Mouse (Mus musculus): ENCODE measurements around the gene Cog4. TPM values are rescaled to one million over a fixed set of nuclear protein-coding genes. Genes with fewer than 3 reads are reported as not detected.
"Not testable (repeated sequence)": the region's sequence is repeated elsewhere in the genome, so short reads cannot be mapped to it uniquely, and the experiment has no call there.

Cog4 gene
- total RNA-seq, 1 experiment from 2014 or later, result 74.1 TPM

DNA sequence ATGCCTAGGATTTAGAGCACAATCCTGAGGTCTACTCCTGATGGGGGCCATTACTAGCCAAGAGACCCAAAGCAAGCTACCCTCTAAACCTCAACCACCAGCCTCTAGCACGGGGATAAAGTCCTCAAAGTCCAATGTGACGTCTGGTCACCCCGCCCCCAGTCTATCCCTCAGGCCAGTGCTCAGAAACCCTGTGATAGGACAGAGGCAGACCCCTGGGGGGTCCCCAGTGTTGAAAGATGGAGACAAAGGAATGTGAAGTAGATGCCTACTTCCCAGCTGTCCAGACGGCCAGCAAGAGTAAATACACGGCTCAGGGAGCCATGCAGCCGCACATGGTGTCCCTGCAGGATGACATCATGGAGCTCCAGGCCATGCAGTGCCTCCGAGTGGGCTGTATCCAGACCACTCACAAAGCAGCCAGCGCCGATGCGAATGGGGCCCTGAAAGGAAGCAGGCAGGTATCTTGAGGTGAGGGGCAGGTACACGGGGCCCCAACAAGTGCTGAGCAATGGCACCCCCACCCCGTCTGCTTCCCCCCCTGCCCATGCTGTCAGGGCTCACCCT lies 43.6 kb downstream of the Cog4 start:
- DNase-seq, result no peak

DNA sequence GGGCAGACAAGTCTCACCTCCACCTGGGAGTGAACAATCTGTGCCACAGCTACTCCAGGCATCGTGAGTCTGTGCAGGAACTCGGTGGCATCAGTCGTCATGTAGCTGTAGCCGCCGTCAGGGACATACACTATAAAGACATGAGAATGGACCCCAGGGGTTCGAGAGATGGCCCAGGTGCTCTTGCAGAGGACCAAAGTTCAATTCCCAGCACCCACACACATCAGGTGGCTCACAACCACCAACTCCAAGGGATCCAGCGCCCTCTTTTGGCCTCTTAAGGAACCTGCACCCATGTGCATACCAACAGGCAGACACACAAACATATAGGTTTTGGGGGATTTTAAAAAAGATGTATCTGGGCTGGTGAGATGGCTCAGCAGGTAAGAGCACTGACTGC lies 45.6 kb downstream of the Cog4 start:
- no peak for DNase-seq

DNA sequence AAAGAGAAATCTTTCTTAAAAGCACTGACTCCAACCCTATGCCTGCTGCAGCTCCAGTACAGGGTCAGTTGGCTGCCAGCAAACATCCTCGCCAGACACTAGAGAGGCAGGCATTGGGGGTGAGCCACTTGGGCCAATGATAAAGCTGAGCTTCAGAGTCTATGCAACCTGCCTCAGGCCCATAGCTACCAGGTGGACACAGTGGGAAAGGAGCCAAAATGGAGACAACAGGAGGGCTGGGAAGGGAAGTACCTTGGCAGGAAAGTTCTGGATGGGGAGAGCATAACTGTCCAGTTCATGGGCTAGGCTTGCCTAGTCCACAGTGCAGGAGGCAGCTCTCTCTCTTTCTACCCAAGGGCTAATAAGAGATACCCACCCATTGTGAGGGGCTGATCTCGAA lies 46.5 kb downstream of the Cog4 start:
- DNase-seq, result no peak

DNA sequence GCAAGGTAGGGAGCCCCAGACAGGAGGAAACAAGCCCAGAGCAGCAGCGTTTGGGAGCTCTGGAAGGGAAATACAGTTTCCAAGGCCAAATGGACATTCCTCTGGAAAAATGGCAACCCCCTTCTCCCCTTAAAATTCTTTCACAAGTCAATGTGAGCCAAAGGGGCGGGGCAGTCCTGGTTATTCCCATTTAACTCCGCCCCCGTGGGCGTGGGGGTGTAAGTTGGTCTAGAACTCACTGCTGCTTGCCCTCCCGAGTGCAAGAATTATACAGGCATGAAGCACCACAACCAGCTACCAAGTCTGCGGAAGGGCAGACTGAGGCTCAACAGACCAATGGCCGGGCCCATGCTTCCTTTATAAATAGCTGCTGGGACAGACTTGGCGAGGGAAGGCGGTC lies 48.5 kb downstream of the Cog4 start:
- no peak for DNase-seq

DNA sequence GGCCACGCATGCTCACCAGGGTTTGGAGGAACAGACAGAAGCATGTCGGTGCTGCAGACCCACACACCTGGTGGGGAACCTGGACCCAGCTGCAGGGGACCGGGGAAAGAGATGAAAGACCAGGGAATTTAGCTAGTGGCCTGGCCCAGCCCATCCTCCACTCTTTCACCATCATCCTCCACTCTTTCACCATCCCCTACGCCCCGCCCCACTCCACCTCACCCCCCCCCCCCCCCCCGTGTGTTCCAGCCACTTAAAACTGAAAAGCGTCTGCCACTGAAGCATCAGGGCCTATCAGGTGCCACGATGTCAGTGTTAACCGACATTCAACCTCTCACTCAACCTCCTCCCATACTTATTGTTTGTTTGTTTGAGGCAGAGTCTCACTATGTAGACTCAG lies 48.9 kb downstream of the Cog4 start:
- DNase-seq, result no peak

DNA sequence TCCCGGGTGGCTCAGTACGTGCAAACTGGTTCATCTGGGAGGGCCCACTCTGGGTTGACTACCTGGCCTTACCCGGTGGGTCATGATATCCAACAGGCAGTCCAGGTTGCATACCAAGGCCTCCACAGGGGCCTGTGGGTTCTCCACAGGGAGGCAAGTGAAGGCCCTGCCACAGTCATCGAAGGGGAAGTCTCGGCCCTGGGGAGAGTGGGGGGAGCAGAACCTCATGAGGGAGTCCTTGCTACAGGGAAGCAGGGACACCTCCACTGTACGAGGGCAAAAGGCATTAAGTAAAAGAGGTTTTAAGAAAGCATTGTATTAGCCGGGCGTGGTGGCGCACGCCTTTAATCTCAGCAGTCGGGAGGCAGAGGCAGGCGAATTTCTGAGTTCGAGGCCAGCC lies 49.4 kb downstream of the Cog4 start:
- no peak for DNase-seq

DNA sequence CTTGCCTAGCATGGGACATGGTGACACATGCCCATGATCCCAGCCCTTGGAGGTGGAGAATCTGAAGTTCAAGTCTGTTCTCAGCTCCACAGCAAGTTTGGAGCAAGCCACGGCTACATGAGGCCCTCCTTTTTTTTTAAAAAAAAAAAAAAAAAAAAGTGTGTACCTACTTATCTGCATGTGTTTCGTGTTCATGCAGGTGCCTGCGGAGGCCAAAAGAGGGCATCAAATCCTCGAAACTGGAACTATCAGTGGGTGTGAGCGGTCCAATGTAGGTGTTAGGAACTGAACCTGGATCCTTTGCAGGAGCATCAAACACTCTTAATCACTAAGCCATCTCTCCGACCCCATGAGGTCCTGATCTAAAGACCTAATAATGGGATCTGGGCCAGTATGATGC lies 51.1 kb downstream of the Cog4 start:
- no peak for DNase-seq

DNA sequence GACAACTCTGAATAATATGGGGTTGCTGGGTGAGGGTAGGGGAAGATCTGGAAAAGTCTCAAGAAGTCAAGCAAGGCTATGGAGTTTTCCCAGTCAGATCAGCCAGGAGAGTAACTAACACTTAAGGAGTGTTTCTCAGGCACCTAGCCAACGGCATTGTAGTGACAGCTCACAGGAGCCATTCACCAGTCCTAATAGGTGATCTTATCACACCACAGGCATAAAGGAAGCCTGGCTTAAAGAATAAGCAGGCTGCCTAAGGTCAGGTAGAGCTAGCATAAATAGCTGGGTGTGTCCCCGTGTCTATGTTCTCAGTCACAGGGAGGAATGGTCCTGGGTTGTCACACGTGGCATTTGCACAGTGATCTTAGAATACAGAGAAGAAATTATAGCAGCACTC lies 54.7 kb downstream of the Cog4 start:
- no peak for DNase-seq

DNA sequence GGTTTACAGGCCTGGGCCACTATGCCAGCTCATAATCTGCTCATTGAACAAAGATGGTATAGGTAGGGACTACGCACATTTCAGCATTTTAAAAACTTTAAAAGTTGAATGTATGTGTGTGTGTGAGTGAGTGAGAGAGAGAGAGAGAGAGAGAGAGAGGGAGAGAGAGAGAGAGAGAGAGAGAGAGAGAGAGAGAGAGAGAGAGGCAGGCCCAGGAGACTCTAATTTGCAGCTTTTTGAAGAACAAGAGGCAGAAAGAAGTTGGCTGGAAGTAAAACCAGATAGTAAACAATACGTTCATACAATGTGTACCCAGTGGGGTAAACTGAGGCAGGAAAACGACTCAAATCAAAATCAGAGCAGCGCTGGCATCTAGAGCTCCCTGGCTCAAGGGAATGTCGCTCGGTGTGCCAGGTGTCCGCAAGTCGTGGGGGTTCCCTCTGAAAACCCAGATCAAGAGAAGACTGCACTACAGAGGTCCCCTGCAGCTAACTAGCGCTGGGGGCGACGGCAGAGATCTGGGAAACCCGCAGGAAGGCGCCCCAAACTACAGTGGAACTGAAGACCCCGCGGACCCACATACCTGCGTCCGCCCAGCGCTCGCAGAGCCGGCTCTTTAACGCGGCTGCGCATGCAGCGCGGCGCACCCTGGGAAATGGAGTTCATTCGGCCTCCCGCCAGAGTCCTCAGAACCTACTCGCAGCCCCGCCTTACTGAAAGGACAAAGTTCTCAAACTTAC lies 55.6 kb downstream of the Cog4 start, which contains the start of gene Fuk:
Fuk (minus strand) TSS at position 650 of the 740 bp plus-strand sequence.
- DNase-seq, result peak; percentile 89

DNA sequence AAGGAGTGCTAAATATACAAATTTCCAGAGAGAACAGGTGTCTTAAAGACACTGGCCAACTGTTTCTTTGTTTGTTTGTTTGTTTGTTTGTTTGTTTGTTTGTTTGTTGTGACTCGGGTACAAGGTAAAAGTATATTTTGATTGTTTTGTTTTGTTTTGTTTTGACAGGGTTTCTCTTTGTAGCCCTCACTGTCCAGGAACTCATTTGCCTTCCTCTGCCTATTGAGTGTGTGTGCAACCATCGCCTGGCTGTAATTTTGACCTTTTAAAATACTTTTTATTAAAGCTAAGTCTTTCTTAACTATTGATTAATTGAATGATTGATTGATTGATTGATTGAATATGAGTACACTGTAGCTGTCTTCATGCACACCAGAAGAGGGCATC lies 56.2 kb downstream of the Cog4 start:
- no peak for DNase-seq

DNA sequence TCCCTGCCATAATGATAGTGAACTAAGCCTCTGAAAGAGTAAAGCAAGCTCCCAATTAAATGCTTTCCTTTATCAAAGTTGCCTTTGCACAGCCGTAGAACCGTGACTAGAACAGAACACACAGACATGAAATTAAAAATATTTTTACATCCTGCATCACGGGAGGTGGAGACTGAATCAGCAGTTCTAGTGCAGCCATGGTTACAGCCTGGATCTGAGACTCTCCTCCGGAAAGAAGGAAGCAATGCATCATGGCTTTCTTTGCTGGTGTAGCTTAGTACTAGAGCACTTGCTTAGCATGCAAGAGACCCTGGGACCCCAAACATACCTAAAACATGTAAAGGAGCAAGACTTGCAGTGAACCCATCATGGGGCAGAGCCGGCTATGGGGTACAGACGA lies 59.0 kb downstream of the Cog4 start:
- no peak for DNase-seq

DNA sequence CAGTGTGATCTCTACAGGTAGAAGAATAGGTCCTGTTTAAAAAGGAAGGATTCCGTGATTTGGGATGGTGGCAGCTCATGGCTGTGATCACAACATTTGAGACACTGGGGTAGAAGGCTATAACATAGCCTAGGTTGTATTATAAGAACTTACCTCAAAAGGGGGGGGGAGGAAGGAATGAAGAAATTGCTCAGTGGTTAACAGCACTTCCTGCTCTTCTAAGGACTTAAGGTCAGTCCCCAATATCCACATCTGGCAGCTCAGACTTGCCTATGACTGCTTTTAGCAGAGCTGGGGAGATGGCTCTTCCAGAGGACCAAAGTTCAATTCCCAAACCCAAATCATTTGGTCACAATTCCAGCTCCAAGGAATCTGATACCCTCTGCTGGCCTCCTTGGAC lies 60.3 kb downstream of the Cog4 start:
- no peak for DNase-seq

DNA sequence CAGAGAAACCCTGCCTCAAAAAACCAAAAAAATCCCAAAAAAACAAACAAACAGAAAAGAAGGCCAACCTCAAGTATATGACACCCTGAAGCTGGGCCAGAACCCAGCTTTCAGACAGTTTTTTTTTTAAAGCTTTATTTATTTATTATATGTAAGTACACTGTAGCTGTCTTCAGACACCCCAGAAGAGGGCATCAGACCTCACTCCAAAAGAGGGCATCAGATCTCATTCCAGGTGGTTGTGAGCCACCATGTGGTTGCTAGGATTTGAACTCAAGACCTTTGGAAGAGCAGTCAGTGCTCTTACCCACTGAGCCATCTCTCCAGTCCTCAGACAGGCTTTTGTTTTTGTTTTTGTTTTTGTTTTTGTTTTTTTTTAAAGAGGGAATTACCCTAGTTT lies 63.5 kb downstream of the Cog4 start:
- not testable (repeated sequence) for DNase-seq

DNA sequence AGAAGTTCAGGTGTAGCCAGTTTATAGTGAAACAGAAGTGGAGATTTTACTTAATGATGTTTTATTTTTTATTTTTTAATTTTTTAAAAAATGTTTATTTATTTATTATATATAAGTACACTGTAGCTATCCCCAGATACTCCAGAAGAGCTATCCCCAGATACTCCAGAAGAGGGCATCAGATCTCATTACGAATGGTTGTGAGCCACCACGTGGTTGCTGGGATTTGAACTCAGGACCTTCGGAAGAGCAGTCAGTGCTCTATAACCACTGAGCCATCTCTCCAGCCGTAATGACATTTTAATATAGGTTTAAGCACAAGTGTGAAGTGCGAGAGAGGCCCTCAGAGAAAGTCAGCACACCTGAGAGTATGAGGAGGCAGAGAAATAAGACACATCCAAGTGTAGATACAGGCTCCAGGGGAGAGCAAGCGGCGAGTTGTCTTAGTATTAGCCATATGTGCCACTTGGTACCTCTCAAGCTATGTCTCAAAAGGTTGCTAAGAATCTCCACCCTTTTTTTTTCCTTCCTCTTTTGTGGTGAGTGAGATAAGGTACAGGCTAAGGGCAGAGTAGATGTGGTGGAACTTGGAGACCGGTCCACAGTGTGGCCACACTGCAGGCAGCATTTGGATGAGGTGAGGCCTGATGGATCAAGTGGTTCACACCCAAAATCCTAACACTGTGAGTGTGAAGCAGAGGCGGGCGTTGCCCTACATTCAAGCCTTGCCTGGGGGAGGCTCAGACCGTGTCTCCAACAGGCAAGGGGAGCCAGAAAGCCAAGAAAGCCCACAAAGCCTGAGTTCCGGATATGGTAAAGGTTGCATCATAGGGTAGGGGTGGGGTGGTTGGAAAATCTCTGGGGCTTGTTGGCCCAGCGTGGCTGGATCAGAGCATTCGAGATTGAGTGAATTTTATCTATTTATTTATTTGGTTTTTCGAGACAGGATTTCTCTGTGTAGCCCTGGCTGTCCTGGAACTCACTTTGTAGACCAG lies 65.5 kb downstream of the Cog4 start:
- no peak for DNase-seq

DNA sequence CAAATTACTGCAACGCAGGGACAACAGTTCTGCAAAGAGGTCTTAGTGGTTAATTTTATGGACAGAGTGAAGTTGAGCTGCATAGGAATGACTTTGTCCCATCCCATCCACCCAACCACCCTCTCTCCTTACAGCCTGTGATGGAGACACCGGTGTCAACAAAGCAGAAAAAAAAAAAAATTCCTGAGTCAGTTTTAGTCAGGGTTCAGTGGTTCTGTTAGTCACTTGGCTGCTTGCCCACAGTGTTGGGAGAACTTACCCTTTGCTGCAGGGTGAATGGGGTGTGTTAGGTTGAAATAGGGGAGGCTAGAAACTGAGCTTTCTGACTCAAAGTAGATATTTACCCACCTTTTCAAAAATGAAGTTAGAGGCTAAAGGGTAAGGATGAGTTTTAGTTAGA lies 71.0 kb downstream of the Cog4 start:
- peak; percentile 82 for DNase-seq

DNA sequence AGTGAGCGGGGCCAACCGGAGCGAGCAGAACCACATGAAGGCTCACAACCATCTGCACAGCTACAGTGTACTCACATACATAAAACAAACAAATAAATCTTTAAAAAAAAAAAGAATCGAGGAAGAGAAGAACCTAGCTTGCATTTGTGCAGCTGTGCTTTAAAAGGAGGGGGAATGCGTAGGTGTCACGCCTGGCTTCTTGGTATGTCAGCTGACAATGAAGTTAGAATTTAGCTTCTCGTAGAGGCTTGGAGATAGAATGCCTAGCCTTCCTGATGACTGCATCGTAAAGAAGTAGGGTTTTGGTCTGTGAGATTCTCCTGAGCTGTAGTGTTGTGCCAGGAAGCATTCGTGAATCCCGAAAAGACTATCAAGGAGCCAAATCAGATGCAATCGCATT lies 71.6 kb downstream of the Cog4 start:
- no peak for DNase-seq

DNA sequence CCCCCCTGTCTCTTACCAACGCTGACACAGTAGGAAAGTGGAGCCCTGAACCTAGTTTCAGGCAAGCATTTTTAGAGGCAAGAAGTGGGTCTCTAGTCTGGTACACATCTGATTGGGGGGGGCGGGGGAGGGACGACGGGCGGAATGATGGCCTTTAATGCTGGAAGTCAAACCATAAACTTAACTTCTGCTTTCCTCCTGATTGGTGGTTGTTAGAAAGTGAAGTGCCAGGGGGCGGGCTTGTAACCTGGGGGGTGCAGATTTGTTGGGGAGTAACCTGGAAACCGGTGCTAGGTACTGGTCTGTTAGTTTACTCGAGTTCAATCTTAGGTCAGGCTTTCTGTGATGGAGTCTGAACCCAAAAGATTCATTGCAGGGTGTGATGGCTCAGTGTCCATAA lies 72.1 kb downstream of the Cog4 start:
- DNase-seq, result no peak

DNA sequence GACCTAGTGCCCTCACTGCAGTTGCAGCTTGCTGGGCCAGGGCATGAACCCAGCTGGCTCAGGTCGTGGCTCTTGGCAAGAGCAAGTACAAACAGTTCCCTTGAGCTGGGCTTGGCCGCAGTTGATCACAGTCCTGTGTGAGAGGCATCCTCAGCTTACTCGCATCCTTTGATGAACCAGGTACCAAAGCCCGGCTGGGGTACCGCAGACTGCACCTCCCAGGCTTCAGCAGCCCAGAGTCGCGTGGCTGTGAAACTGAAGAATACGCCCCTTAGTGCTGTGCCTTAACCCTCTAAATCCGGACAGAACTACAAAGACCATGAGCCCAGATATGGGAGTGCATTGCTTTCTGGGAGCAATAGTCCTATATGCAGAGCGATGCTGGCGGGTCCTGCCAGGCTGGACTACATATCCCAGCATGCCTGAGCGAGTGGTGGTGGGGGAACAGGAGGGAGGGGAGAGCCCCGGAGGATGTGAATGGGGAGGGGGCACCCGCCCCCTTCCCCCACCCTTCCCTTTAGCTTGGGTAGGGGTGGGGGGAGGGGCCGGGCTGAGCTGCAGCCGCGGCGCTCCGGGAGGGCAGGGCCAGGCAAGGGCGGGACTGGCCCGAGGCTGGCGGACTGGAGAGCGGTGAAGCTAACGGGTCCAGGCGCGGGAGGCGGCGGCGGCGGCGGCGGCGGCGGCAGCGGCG lies 73.1 kb downstream of the Cog4 start, which contains the start of gene St3gal2:
St3gal2 (plus strand) TSS at position 582 of the 691 bp plus-strand sequence.
- DNase-seq, result peak; percentile 89

DNA sequence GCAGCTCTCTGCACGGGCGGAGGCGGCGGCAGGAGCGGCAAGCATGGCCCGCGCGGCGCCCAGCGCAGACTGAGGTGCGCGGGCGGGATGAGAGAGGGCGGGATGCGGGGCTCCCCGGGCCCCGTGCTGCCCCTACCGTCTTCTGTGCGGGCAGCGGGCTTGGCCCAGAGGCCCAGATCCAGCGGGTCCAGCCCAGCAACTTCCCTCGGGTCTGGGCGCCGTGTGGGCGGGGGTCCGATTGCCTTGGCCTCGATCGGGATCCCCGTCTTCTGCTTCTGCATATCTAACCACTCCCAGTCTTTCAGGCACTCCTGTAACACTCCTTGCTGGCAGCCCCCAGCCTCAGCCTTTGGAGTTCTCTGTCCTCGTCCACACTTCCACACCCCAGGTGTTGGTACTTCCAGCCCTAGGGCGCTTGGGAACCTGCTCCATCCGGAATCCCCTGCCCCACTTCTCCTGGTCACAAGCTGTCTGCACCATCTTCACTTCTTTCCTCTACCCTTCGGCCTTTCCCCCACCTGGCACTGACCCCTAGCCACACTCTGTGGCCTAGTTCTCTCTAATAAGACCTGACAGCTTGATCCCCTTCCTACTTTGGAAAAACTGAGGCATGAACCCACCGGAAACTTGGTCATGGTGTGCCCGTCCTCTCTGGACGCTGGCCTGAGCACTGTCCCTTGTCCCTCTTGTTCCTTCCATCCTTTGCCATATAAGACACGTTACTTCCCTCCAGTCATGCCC lies 73.8 kb downstream of the Cog4 start:
- no peak for DNase-seq

DNA sequence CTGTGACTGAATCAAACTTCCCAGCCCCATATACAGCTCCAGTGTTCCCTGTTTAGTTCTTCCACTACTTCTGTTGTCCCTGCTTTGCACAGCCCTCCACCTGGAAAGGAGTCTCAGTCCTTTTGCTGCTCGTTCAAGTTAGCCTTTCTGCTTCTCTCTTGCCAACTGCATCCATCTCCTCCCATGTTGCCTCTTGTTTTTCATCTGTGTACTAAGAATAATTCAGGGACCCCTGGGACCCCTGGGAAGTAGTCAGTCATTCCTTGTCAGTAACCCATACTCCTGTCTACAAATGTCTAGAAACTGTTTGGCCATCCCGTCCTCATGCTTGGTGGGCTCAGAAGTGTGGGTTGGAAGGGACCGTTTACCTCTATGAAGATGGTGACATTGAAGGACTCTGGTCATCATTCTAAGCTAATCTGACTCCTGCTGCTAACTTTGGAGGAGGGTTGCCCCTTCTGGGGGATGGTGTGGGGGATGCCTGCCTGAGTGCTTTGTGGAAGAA lies 74.4 kb downstream of the Cog4 start:
- DNase-seq, result no peak

DNA sequence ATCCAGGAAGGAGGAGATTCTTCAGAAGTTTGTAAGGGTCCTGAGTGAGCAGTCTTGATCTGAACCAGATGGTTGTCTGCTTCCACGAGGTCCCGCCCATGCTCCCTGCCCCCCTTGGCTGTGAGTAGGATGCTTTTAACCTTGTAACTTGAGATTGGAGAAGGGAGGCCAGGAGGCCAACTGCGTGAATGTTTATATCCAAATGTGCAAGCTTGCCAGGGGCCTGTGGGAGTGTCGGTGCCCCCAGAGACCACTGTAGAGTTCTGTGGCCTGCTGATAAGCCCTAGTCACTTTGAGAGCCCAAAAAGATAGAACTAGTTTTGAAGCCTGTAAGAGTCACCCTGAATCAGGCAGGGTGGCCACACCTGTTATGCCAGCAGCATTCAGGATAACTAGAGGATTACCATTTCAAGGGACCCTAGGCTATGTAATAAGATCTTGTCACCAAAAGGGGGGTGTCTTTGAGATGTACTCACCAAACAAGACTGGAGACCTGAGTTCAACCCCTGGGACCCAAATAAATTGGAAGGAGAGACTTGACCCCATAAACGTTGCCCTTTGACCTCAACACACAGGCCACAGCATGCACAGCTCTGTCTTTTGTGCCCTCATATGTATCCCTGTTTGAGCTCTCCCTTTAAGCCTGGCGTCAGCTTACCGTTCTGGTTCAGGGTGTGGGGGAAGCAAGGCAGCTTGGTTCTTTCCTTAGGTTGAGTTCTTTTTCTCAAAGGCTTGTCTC lies 75.3 kb downstream of the Cog4 start:
- peak; percentile 50 for DNase-seq

All from adrenal gland, postnatal 14 days (tissue).